Mouse (Mus musculus): ENCODE results near the gene Kpna4. TPM values are rescaled to one million over a fixed set of nuclear protein-coding genes. Genes with fewer than 3 reads are reported as not detected.

Kpna4 gene
- polyA plus RNA-seq, 1 experiment = 24.0 TPM

DNA sequence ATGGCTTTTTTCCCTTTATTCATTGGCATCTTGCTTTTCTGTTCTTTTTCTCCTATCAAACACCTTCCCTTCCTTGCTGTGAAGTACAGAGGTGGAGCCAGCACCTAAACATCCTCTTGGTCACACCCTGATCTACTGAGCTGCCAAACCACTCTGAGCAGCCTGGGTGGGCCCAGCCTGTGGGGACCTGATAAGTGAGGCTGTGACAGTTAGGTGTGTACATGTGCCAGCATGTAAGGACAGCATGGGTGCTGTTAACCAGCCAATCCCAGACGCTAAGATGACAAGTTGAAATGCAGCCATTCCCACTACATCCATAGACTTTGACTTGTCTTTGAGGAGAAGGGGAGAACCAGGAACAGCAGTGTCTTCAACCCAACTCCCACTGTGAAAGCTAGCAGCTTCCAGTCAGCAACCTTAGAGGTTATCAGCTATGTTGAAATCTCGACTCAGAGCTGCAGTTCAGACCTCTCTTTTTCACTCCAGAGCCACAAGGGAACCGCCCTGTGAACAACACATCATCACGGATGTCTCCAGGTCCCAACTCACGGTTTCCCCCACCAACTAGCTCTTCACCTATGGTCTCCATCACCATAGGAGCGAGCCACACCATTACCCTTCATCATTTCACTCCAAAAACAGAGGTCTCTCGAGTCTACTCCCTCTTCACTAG is 72.0 kb downstream of the Kpna4 start:
- no peaks in the 10 kb centered on the region for H3K36me3 ChIP-seq (ENCODE audit: control insufficient read depth, insufficient read depth)
- H3K79me3 ChIP-seq (ENCODE audit: low read depth) = no peaks in the 10 kb centered on the region
- H3K27me3 ChIP-seq (ENCODE audit: control insufficient read depth, insufficient read depth, insufficient read length) = no peaks in the 10 kb centered on the region
- H3K79me2 ChIP-seq (ENCODE audit: control insufficient read depth, insufficient read depth) = no peaks in the 10 kb centered on the region
- no peak overlapping the region for H3ac ChIP-seq (ENCODE audit: control insufficient read depth, insufficient read length, low read depth)
- TF ChIP-seq FOSL1 (IDR thresholded peaks at IDR 0.05; ENCODE audit: insufficient read depth, low read length, poor library complexity, severe bottlenecking) (no peak), MYOG (IDR thresholded peaks at IDR 0.05; ENCODE audit: control insufficient read depth, extremely low read depth, insufficient read length) (no peak), MYOD1 (IDR thresholded peaks at IDR 0.05; ENCODE audit: control insufficient read depth, insufficient read length, low read depth) (no peak), USF1 (IDR thresholded peaks at IDR 0.05; ENCODE audit: low read depth) (no peak), MAX (IDR thresholded peaks at IDR 0.05) (no peak), CEBPB (IDR thresholded peaks at IDR 0.05; ENCODE audit: low read depth) (no peak)
- no peak overlapping the region for H3K4me3 ChIP-seq (ENCODE audit: insufficient read depth, poor library complexity, severe bottlenecking)

GRCm38 (mm10) chr3:69051894-69052293 is 75.0 kb downstream of the Kpna4 start:
- Histone ChIP-seq H3K36me3 (ENCODE audit: control insufficient read depth, insufficient read depth) (no peaks in the 10 kb centered on the region), H3K79me3 (ENCODE audit: low read depth) (no peaks in the 10 kb centered on the region), H3ac (ENCODE audit: control insufficient read depth, insufficient read length, low read depth) (no peak overlapping the region), H3K79me2 (ENCODE audit: control insufficient read depth, insufficient read depth) (no peaks in the 10 kb centered on the region), H3K27me3 (ENCODE audit: control insufficient read depth, insufficient read depth, insufficient read length) (no peaks in the 10 kb centered on the region), H3K4me3 (ENCODE audit: insufficient read depth, poor library complexity, severe bottlenecking) (no peak overlapping the region)
- no peak for TF ChIP-seq USF1 (IDR thresholded peaks at IDR 0.05; ENCODE audit: low read depth)
- TF ChIP-seq CEBPB (IDR thresholded peaks at IDR 0.05; ENCODE audit: low read depth) = no peak
- TF ChIP-seq CTCF (IDR thresholded peaks at IDR 0.05; ENCODE audit: control insufficient read depth, insufficient read depth, insufficient read length) = no peak
- TF ChIP-seq MAX (IDR thresholded peaks at IDR 0.05) = no peak
- TF ChIP-seq MYOD1 (IDR thresholded peaks at IDR 0.05; ENCODE audit: control insufficient read depth, insufficient read length, low read depth) = no peak
- no peak for TF ChIP-seq FOSL1 (IDR thresholded peaks at IDR 0.05; ENCODE audit: insufficient read depth, low read length, poor library complexity, severe bottlenecking)
- TF ChIP-seq MYOG (IDR thresholded peaks at IDR 0.05; ENCODE audit: control insufficient read depth, extremely low read depth, insufficient read length) = no peak

GRCm38 (mm10) chr3:69049011-69049410 is 77.9 kb downstream of the Kpna4 start:
- Histone ChIP-seq H3ac (ENCODE audit: control insufficient read depth, insufficient read length, low read depth) (no peak overlapping the region), H3K79me2 (ENCODE audit: control insufficient read depth, insufficient read depth) (peaks cover 5% of the 10 kb centered on the region), H3K4me3 (ENCODE audit: insufficient read depth, poor library complexity, severe bottlenecking) (no peak overlapping the region), H3K27me3 (ENCODE audit: control insufficient read depth, insufficient read depth, insufficient read length) (no peaks in the 10 kb centered on the region), H3K36me3 (ENCODE audit: control insufficient read depth, insufficient read depth) (no peaks in the 10 kb centered on the region), H3K79me3 (ENCODE audit: low read depth) (peaks cover 3% of the 10 kb centered on the region)
- TF ChIP-seq CEBPB (IDR thresholded peaks at IDR 0.05; ENCODE audit: low read depth) (no peak), FOSL1 (IDR thresholded peaks at IDR 0.05; ENCODE audit: insufficient read depth, low read length, poor library complexity, severe bottlenecking) (no peak), USF1 (IDR thresholded peaks at IDR 0.05; ENCODE audit: low read depth) (no peak), MYOD1 (IDR thresholded peaks at IDR 0.05; ENCODE audit: control insufficient read depth, insufficient read length, low read depth) (no peak), CTCF (IDR thresholded peaks at IDR 0.05; ENCODE audit: control insufficient read depth, insufficient read depth, insufficient read length) (no peak), MYOG (IDR thresholded peaks at IDR 0.05; ENCODE audit: control insufficient read depth, extremely low read depth, insufficient read length) (no peak), MAX (IDR thresholded peaks at IDR 0.05) (no peak)

- no peak overlapping the region for H3K4me3 ChIP-seq (ENCODE audit: insufficient read depth, poor library complexity, severe bottlenecking)
- H3K79me3 ChIP-seq (ENCODE audit: low read depth) = peaks cover 17% of the 10 kb centered on the region
- TF ChIP-seq USF1 (IDR thresholded peaks at IDR 0.05; ENCODE audit: low read depth) (no peak), CTCF (IDR thresholded peaks at IDR 0.05; ENCODE audit: control insufficient read depth, insufficient read depth, insufficient read length) (no peak), MAX (IDR thresholded peaks at IDR 0.05) (no peak), MYOG (IDR thresholded peaks at IDR 0.05; ENCODE audit: control insufficient read depth, extremely low read depth, insufficient read length) (no peak), MYOD1 (IDR thresholded peaks at IDR 0.05; ENCODE audit: control insufficient read depth, insufficient read length, low read depth) (no peak)
- H3ac ChIP-seq (ENCODE audit: control insufficient read depth, insufficient read length, low read depth) = no peak overlapping the region
- no peaks in the 10 kb centered on the region for H3K27me3 ChIP-seq (ENCODE audit: control insufficient read depth, insufficient read depth, insufficient read length)
- H3K36me3 ChIP-seq (ENCODE audit: control insufficient read depth, insufficient read depth) = peaks cover 8% of the 10 kb centered on the region
- peaks cover 18% of the 10 kb centered on the region for H3K79me2 ChIP-seq (ENCODE audit: control insufficient read depth, insufficient read depth)
Measured at GRCm38 (mm10) chr3:69047684-69048083, 79.2 kb downstream of the Kpna4 start.

DNA sequence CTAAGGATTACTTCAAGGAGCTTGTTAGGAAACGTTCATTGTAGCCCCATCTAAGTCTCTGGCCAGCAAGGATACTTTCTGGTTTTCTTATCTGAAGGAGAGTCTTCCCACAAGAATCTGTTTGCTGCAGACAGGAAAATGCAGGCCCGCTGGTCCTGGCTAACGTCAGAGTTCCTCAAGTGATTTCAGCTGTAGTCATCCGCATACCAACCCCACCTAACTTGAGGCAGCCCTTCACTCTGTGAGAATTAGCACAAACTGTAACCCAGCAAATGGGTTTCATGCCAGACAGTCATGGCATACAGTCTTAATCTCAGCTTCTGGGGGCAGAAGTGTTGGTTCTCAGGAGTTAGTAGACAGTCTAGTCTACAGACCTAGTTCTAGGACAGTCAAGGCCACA is 80.4 kb downstream of the Kpna4 start:
- TF ChIP-seq CEBPB (IDR thresholded peaks at IDR 0.05; ENCODE audit: low read depth) (no peak), USF1 (IDR thresholded peaks at IDR 0.05; ENCODE audit: low read depth) (no peak), MYOD1 (IDR thresholded peaks at IDR 0.05; ENCODE audit: control insufficient read depth, insufficient read length, low read depth) (no peak), FOSL1 (IDR thresholded peaks at IDR 0.05; ENCODE audit: insufficient read depth, low read length, poor library complexity, severe bottlenecking) (no peak), CTCF (IDR thresholded peaks at IDR 0.05; ENCODE audit: control insufficient read depth, insufficient read depth, insufficient read length) (no peak), MAX (IDR thresholded peaks at IDR 0.05) (no peak), MYOG (IDR thresholded peaks at IDR 0.05; ENCODE audit: control insufficient read depth, extremely low read depth, insufficient read length) (no peak)
- H3K36me3 ChIP-seq (ENCODE audit: control insufficient read depth, insufficient read depth) = peaks cover 19% of the 10 kb centered on the region
- peaks cover 28% of the 10 kb centered on the region for H3K79me3 ChIP-seq (ENCODE audit: low read depth)
- no peaks in the 10 kb centered on the region for H3K27me3 ChIP-seq (ENCODE audit: control insufficient read depth, insufficient read depth, insufficient read length)
- no peak overlapping the region for H3ac ChIP-seq (ENCODE audit: control insufficient read depth, insufficient read length, low read depth)
- no peak overlapping the region for H3K4me3 ChIP-seq (ENCODE audit: insufficient read depth, poor library complexity, severe bottlenecking)
- peaks cover 30% of the 10 kb centered on the region for H3K79me2 ChIP-seq (ENCODE audit: control insufficient read depth, insufficient read depth)
